Mouse (Mus musculus) forebrain, embryonic 11.5 days (tissue): ENCODE results near the gene Nlrc4. TPM values are rescaled to one million over a fixed set of nuclear protein-coding genes. Genes with fewer than 3 reads are reported as not detected.

ENCODE experiments used
- ATAC-seq: fragments of 200-750 bp; cut with Nextera tagmentation; replicated peaks from 2 replicates; pipeline ENCODE4 v1.8.0; 2017; ENCODE audit warnings: moderate TSS enrichment; ENCODE audit not compliant: low FRiP score
- DNase-seq: peaks from one replicate; pipeline ENCODE4 v3.0.0-alpha.2; 2017; ENCODE audit warnings: low spot score
- H3K27ac ChIP-seq: fragments of 300-500 bp; sonication (generic); 2 replicates; pipeline ENCODE4 v1.5.1; 2014; ENCODE audit warnings: low read depth, low read length
- H3K27me3 ChIP-seq: fragments of 300-500 bp; sonication (generic); 2 replicates; pipeline ENCODE4 v1.6.1; 2014; ENCODE audit warnings: mild to moderate bottlenecking, low read length, mixed read lengths; ENCODE audit not compliant: control insufficient read depth, insufficient read depth
- H3K36me3 ChIP-seq: fragments of 300-500 bp; sonication (generic); 2 replicates; pipeline ENCODE4 v1.6.1; 2014; ENCODE audit warnings: mild to moderate bottlenecking, low read length, moderate library complexity, mixed read lengths; ENCODE audit not compliant: control insufficient read depth, insufficient read depth
- H3K4me1 ChIP-seq: fragments of 300-500 bp; sonication (generic); replicated peaks from 2 replicates; pipeline ENCODE4 v1.6.1; 2014; ENCODE audit warnings: low read length, mixed read lengths; ENCODE audit not compliant: control insufficient read depth, insufficient read depth
- H3K4me2 ChIP-seq: fragments of 300-500 bp; sonication (generic); 2 replicates; pipeline ENCODE4 v1.6.1; 2014; ENCODE audit warnings: low read depth, mild to moderate bottlenecking, low read length, moderate library complexity, mixed read lengths; ENCODE audit not compliant: severe bottlenecking
- H3K4me3 ChIP-seq: fragments of 300-500 bp; sonication (generic); 2 replicates; pipeline ENCODE4 v1.5.1; 2014; ENCODE audit warnings: low read depth, low read length
- H3K9ac ChIP-seq: fragments of 300-500 bp; sonication (generic); 2 replicates; pipeline ENCODE4 v1.6.1; 2014; ENCODE audit warnings: low read length
- H3K9me3 ChIP-seq: fragments of 300-500 bp; sonication (generic); 2 replicates; pipeline ENCODE4 v1.6.1; 2016; ENCODE audit warnings: low read length, mixed read lengths; ENCODE audit not compliant: control insufficient read depth
- WGBS: fragments of 180-500 bp; shearing (Covaris S2); extraction: QIAGEN DNeasy Blood & Tissue Kit; methylation state at CpG from one replicate; pipeline ENCODE4 v1.1.7; 2014; 5-methylcytosine and 5-hydroxymethylcytosine counted together
- polyA plus RNA-seq: library from polyadenylated mRNA; unstranded; fragments of >200 nt; fragmentation: Nextera tagmentation; extraction: Ambion mirVana; gene quantifications from 2 replicates; pipeline ENCODE4 v1.2.1, GENCODE M21; 2014

Gene Nlrc4
- polyA plus RNA-seq, 1 experiment from 2014 or later = 0.19 TPM

- WGBS = under 1% methylated on average over 41 of the region's 41 CpGs
Measured at GRCm38 (mm10) chr17:74395383-74396065, 63.4 kb downstream of the Nlrc4 start, which contains the start of gene Slc30a6. TSS of gene Slc30a6 (plus strand) at chr17:74395608.

GRCm38 (mm10) chr17:74394855-74395254 is 64.1 kb downstream of the Nlrc4 start:
- Histone ChIP-seq H3K36me3 (no peaks in the 10 kb centered on the region), H3K4me3 (peak overlapping the region; percentile 81), H3K27me3 (no peaks in the 10 kb centered on the region), H3K4me2 (peak overlapping the region; percentile 59), H3K27ac (no peak overlapping the region), H3K4me1 (no peaks in the 10 kb centered on the region; the same call in 1 of the 2 replicates), H3K9ac (peak overlapping the region; percentile 58), H3K9me3 (no peaks in the 10 kb centered on the region)
- ATAC-seq = peak; percentile 28; the same call in 1 of the 2 replicates
- WGBS = 30% methylated on average over 16 of the region's 16 CpGs
- no peak for DNase-seq

More at GRCm38 (mm10) chr17:74395383-74396065, 63.4 kb downstream of the Nlrc4 start, which contains the start of gene Slc30a6:
- peak; percentile 96 for DNase-seq
- H3K4me2 ChIP-seq = peak within 1 kb of the TSS; percentile 59
- H3K9me3 ChIP-seq = no peaks in the 10 kb centered on the region
- no peaks in the 10 kb centered on the region for H3K27me3 ChIP-seq
- peak within 1 kb of the TSS; percentile 81 for H3K4me3 ChIP-seq
- no peaks in the 10 kb centered on the region; the same call in 1 of the 2 replicates for H3K4me1 ChIP-seq
- peak within 1 kb of the TSS; percentile 73; the same call in 1 of the 2 replicates for H3K27ac ChIP-seq
- no peaks in the 10 kb centered on the region for H3K36me3 ChIP-seq
- H3K9ac ChIP-seq = peak within 1 kb of the TSS; percentile 89
- peak; percentile 100 for ATAC-seq

DNA sequence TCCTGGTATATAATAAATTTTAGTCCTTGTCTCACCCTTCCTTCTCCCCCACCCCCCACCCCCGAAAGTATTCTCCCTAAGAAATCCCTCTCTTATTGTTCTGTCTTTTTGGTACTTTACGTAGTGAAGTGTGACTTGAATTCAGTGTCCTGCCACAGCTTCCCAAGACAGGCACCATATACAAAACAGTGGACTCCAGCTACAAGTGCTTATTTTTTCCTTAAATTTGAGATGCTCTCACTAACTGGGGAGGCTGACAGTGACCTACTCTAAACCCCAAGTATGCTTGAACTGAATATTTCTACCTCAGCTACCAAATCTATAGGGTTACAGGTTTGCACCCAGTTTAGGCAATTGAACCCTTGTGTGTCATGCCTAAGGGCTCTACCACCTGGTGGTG is 64.6 kb downstream of the Nlrc4 start:
- DNase-seq (no peak), ATAC-seq (no peak)
- Histone ChIP-seq H3K9ac (no peak overlapping the region), H3K27ac (no peak overlapping the region), H3K4me3 (no peak overlapping the region), H3K27me3 (no peaks in the 10 kb centered on the region), H3K4me1 (no peaks in the 10 kb centered on the region; the same call in 1 of the 2 replicates), H3K9me3 (no peaks in the 10 kb centered on the region), H3K4me2 (no peak overlapping the region), H3K36me3 (no peaks in the 10 kb centered on the region)
- WGBS = 81% methylated on average over 2 of the region's 2 CpGs

- no peak overlapping the region for H3K9ac ChIP-seq
- DNase-seq = no peak
- WGBS = 84% methylated on average over 3 of the region's 3 CpGs
Measured at GRCm38 (mm10) chr17:74389847-74390246, 69.1 kb downstream of the Nlrc4 start.

DNA sequence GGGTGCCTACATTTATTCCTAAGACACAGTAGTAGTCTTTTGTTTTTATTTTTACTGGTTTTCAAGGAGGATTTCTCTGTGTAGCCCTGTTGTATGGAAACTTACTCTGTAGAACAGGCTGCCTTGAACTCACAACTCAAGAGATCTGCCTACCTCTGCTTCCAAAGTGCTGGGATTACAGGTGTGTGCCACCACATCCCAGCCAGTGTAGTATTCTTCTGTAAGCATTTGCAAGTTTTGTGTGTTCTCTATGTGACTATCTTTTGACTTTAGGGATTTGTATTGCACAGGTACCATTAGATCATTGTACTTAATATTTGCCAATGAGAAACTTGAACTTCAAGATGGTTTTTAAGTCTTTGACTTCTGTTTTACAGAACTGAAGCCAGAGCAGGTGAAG is 72.3 kb downstream of the Nlrc4 start:
- Histone ChIP-seq H3K36me3 (peaks cover 11% of the 10 kb centered on the region; the same call in 1 of the 2 replicates), H3K27me3 (no peaks in the 10 kb centered on the region), H3K27ac (no peak overlapping the region), H3K4me2 (no peak overlapping the region), H3K9ac (no peak overlapping the region), H3K4me3 (no peak overlapping the region), H3K9me3 (no peaks in the 10 kb centered on the region), H3K4me1 (no peaks in the 10 kb centered on the region)
- ATAC-seq (no peak), DNase-seq (no peak)

More at GRCm38 (mm10) chr17:74389847-74390246, 69.1 kb downstream of the Nlrc4 start:
- no peak for ATAC-seq
- Histone ChIP-seq H3K27ac (no peak overlapping the region), H3K4me1 (no peaks in the 10 kb centered on the region), H3K27me3 (no peaks in the 10 kb centered on the region), H3K36me3 (peaks cover 3% of the 10 kb centered on the region; the same call in 1 of the 2 replicates), H3K9me3 (no peaks in the 10 kb centered on the region), H3K4me2 (no peak overlapping the region), H3K4me3 (no peak overlapping the region)

DNA sequence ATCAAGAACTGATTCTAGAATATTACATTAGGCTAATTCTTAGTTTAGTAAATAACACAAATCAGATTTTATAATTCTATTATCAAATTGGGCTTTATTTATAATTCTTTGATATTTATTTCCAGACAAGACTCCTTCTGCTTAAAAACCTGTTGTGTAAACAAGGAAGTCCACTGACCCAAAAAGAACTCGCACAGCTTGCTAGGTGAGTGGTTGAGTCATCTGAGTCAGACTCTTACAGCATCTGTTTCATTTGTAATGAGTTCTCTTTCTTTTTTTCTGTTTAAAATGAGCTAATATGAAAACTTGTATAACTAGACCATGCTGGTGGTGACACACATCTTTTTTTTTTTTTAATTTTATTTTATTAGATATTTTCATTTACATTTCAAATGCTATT is 82.0 kb downstream of the Nlrc4 start:
- no peak for ATAC-seq
- H3K4me1 ChIP-seq = no peaks in the 10 kb centered on the region

More for the DNA sequence above, 82.0 kb downstream of the Nlrc4 start:
- Histone ChIP-seq H3K36me3 (peaks cover 2% of the 10 kb centered on the region; the same call in 1 of the 2 replicates), H3K9me3 (no peaks in the 10 kb centered on the region), H3K4me2 (no peak overlapping the region), H3K27me3 (no peaks in the 10 kb centered on the region), H3K9ac (no peak overlapping the region), H3K27ac (no peak overlapping the region), H3K4me3 (no peak overlapping the region)
- DNase-seq = no peak
- WGBS = 94% methylated on average over 1 of the region's 1 CpGs

Other genes with a start within 250 kb of the Nlrc4 start
- 77.9 and 83.7 TPM in 2 replicates for gene Memo1, start 163.6 kb downstream of the Nlrc4 start, polyA plus RNA-seq
- gene Dpy30, start 135.2 kb downstream of the Nlrc4 start, polyA plus RNA-seq = 244 and 285 TPM in 2 replicates
- 41.1 and 45.1 TPM in 2 replicates for gene Spast, start 120.2 kb downstream of the Nlrc4 start, polyA plus RNA-seq
- 30.6 and 32.1 TPM in 2 replicates for gene Slc30a6, start 63.5 kb downstream of the Nlrc4 start, polyA plus RNA-seq
- 43.9 and 51.8 TPM in 2 replicates for gene Yipf4, start 30.4 kb upstream of the Nlrc4 start, polyA plus RNA-seq
- 79.2 and 94.7 TPM in 2 replicates for gene Birc6, start 69.2 kb upstream of the Nlrc4 start, polyA plus RNA-seq